8 mouse cellular contexts compared by ENCODE assay signal in genomic region chr13:91697011-91697410, GRCm38 (mm10). TPM values are rescaled to one million over a fixed set of nuclear protein-coding genes. Genes with fewer than 3 reads are reported as not detected.
DNase-seq lines count a peak whose midpoint lies in the region; ATAC-seq and TF ChIP-seq lines count a peak whose summit lies in the region.

No protein-coding gene starts in this region.

- no peak overlapping the region for H3K4me2 ChIP-seq in embryonic facial prominence, embryonic 11.5 days (ENCODE audit: low read depth, low read length)
- H3K4me2 ChIP-seq in kidney, embryonic 15.5 days = no peak overlapping the region
- H3K4me2 ChIP-seq in midbrain, embryonic 14.5 days (ENCODE audit: low read length) = no peak overlapping the region

- no peaks in the 10 kb centered on the region for H3K27me3 ChIP-seq in embryonic facial prominence, embryonic 11.5 days (ENCODE audit: control insufficient read depth, insufficient read depth, low read length)
- no peaks in the 10 kb centered on the region for H3K27me3 ChIP-seq in kidney, embryonic 15.5 days
- H3K27me3 ChIP-seq in midbrain, embryonic 14.5 days (ENCODE audit: control insufficient read depth, insufficient read depth, low read length) = no peaks in the 10 kb centered on the region

- peak overlapping the region; percentile 38; the same call in 1 of the 2 replicates for H3K27ac ChIP-seq in gastrocnemius, adult 2 months
- no peak overlapping the region for H3K27ac ChIP-seq in embryonic facial prominence, embryonic 11.5 days (replicated peaks; ENCODE audit: low read depth, low read length)
- peak overlapping the region; percentile 58 for H3K27ac ChIP-seq in kidney, embryonic 15.5 days
- H3K27ac ChIP-seq in midbrain, embryonic 14.5 days (replicated peaks; ENCODE audit: low read depth, low read length) = no peak overlapping the region

- no peaks in the 10 kb centered on the region for H3K36me3 ChIP-seq in embryonic facial prominence, embryonic 11.5 days (replicated peaks; ENCODE audit: control insufficient read depth, insufficient read depth, low read depth, low read length)
- H3K36me3 ChIP-seq in kidney, embryonic 15.5 days = peaks cover 11% of the 10 kb centered on the region; the same call in 1 of the 2 replicates
- peaks cover 25% of the 10 kb centered on the region; the same call in 1 of the 2 replicates for H3K36me3 ChIP-seq in midbrain, embryonic 14.5 days (ENCODE audit: control insufficient read depth, insufficient read depth, low read length)

- TF ChIP-seq CTCF in gastrocnemius, adult 2 months (IDR thresholded peaks at IDR 0.05) = peak; percentile 60

- H3K4me3 ChIP-seq in gastrocnemius, adult 2 months = no peak overlapping the region
- H3K4me3 ChIP-seq in embryonic facial prominence, embryonic 11.5 days (ENCODE audit: low read depth, low read length) = no peak overlapping the region
- no peak overlapping the region for H3K4me3 ChIP-seq in kidney, embryonic 15.5 days (replicated peaks)
- H3K4me3 ChIP-seq in midbrain, embryonic 14.5 days (replicated peaks; ENCODE audit: low read depth, low read length) = no peak overlapping the region

- ATAC-seq in embryonic facial prominence, embryonic 11.5 days (replicated peaks; ENCODE audit: insufficient number of reproducible peaks, low FRiP score, low TSS enrichment, low read depth) = no peak
- no peak for ATAC-seq in kidney, embryonic 15.5 days (replicated peaks; ENCODE audit: low FRiP score)
- ATAC-seq in midbrain, embryonic 14.5 days (ENCODE audit: low FRiP score, low TSS enrichment) = no peak

- H3K9me3 ChIP-seq in embryonic facial prominence, embryonic 11.5 days (replicated peaks; ENCODE audit: control insufficient read depth, low read length) = no peaks in the 10 kb centered on the region
- no peaks in the 10 kb centered on the region for H3K9me3 ChIP-seq in kidney, embryonic 15.5 days (replicated peaks)
- no peaks in the 10 kb centered on the region for H3K9me3 ChIP-seq in midbrain, embryonic 14.5 days (ENCODE audit: control insufficient read depth, low read length)

- 28% methylated on average over 3 of the region's 3 CpGs for WGBS in embryonic facial prominence, embryonic 11.5 days
- WGBS in kidney, embryonic 15.5 days = 47% methylated on average over 3 of the region's 3 CpGs
- 37% methylated on average over 3 of the region's 3 CpGs for WGBS in midbrain, embryonic 14.5 days

- no peaks in the 10 kb centered on the region for H3K4me1 ChIP-seq in embryonic facial prominence, embryonic 11.5 days (ENCODE audit: control insufficient read depth, insufficient read depth, low read length)
- H3K4me1 ChIP-seq in kidney, embryonic 15.5 days = no peaks in the 10 kb centered on the region
- H3K4me1 ChIP-seq in midbrain, embryonic 14.5 days (ENCODE audit: control insufficient read depth, insufficient read depth, low read length) = no peaks in the 10 kb centered on the region

- no peak overlapping the region for H3K9ac ChIP-seq in embryonic facial prominence, embryonic 11.5 days (replicated peaks; ENCODE audit: low read length)
- no peak overlapping the region for H3K9ac ChIP-seq in kidney, embryonic 15.5 days
- no peak overlapping the region for H3K9ac ChIP-seq in midbrain, embryonic 14.5 days (replicated peaks; ENCODE audit: low read length)

- DNase-seq in gastrocnemius, adult 2 months = no peak
- DNase-seq in gastrocnemius, postnatal 25 days = no peak
- DNase-seq in urinary bladder, postnatal 25 days (ENCODE audit: low spot score) = peak; percentile 9
- no peak for DNase-seq in urinary bladder, adult 18-20 months (ENCODE audit: low spot score in 2 of 2)
- DNase-seq in embryonic facial prominence, embryonic 11.5 days (ENCODE audit: low spot score) = peak; percentile 81
- DNase-seq in midbrain, embryonic 14.5 days = peak; percentile 83
- no peak for DNase-seq in yolk sac, embryonic 10.5 days (ENCODE audit: low spot score)

- intact Hi-C loops in gastrocnemius, adult 2 months (cut with DNase I) = no loop called here

RNA-seq across cellular contexts. Expression of gene Acot12, which starts 44.3 kb away (rescaled TPM):
- not detected for total RNA-seq in gastrocnemius, adult 2 months (2021)
- total RNA-seq in gastrocnemius, postnatal 25 days (2021) = not detected
- polyA plus RNA-seq in embryonic facial prominence, embryonic 11.5 days (2014; fragmentation: Nextera tagmentation; extraction: Ambion mirVana) = not detected in 2 replicates
- not detected in 2 replicates for polyA plus RNA-seq in kidney, embryonic 15.5 days (2015; fragmentation: Nextera tagmentation; extraction: Ambion mirVana)
- polyA plus RNA-seq in midbrain, embryonic 14.5 days (2014; fragmentation: Nextera tagmentation; extraction: Ambion mirVana) = not detected in 2 replicates

Comparison
In these comparisons a context has a peak if more than half of its experiments do, and no peak if none do; other contexts are left out.
1. DNase-seq: peak in urinary bladder, postnatal 25 days (single experiment), embryonic facial prominence, embryonic 11.5 days (single experiment) and midbrain, embryonic 14.5 days (single experiment); none in gastrocnemius, adult 2 months (single experiment), gastrocnemius, postnatal 25 days (single experiment), urinary bladder, adult 18-20 months (0 of 2) and yolk sac, embryonic 10.5 days (single experiment).
2. H3K27ac ChIP-seq: peak in gastrocnemius, adult 2 months (single experiment) and kidney, embryonic 15.5 days (single experiment); none in embryonic facial prominence, embryonic 11.5 days (single experiment) and midbrain, embryonic 14.5 days (single experiment).